Mouse (Mus musculus) bone marrow, adult 2 months (tissue): ENCODE measurements around the gene Zbtb37.

ENCODE experiments used
- CTCF ChIP-seq: fragments of 200-500 bp; IDR thresholded peaks from 2 replicates; pipeline ENCODE4 v1.5.1; 2011; ENCODE audit warnings: low read length, control low read depth; ENCODE audit not compliant: control insufficient read depth, insufficient read depth
- POLR2A ChIP-seq: fragments of 200-500 bp; IDR thresholded peaks from 2 replicates; pipeline ENCODE4 v1.6.1; 2011; ENCODE audit warnings: low read depth, mild to moderate bottlenecking, control low read depth, low read length, borderline replicate concordance; ENCODE audit not compliant: control insufficient read depth

DNA sequence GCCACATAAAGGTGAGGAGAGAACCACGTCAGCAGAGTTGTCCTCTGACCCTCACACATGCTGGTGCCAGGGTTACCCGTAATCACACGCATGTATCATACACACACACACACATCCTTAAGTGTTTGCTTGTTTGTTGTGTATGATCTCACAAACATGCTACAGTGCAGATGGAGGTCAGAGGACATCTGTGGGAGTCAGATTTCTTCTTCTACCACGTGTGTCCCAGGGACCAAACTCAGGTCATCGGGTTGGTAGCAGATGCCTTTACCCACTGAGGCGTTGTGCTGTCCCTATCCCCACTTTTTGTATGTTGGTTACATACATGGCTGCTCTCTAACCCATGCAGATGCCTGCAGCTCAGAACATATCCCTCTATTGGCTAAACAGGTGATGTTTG lies 49.2 kb downstream of the Zbtb37 start:
- TF ChIP-seq CTCF (no peak), POLR2A (no peak)
